Mouse (Mus musculus): ENCODE data around the gene Cherp.

GRCm38 (mm10) chr8:72491017-72491416, 16.0 kb upstream of the Cherp start:
- TF ChIP-seq CTCF (conservative IDR thresholded peaks at IDR 0.05 in 1 of 2, IDR thresholded peaks at IDR 0.05 in 1 of 2; ENCODE audit: low read depth in 2 of 2, low read length in 2 of 2) = no peak
- no peak for TF ChIP-seq RCOR1 (conservative IDR thresholded peaks at IDR 0.05; ENCODE audit: low read depth, low read length)
- TF ChIP-seq MAX (IDR thresholded peaks at IDR 0.05; ENCODE audit: low read length) = no peak
- no peak for TF ChIP-seq POLR2A (IDR thresholded peaks at IDR 0.05; ENCODE audit: low read depth, low read length)

All from CH12.LX (cell line).